Mouse (Mus musculus): ENCODE data around the gene Tmem217. TPM values are rescaled to one million over a fixed set of nuclear protein-coding genes. Genes with fewer than 3 reads are reported as not detected.

The Tmem217 gene
- polyA plus RNA-seq, 1 experiment: 0.38 TPM

DNA sequence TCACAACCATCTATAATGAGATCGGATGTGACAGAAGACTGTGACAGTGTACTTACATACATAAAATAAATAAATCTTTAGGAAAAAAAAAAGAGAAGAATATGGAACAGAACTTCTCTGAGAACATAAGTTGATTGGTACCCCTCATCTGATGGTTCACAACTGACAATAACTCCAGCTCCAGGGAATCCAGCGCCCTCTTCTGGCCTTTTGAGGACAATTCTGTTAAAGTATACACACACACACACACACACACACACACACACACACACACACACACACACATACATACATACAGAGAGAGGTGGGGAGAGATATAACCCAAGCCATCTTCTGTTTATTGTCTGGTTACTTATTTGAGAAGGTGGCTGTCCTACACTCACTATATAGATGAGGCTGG, 67.8 kb downstream of the Tmem217 start:
- no peak overlapping the region for H3K4me3 ChIP-seq (ENCODE audit: insufficient read depth, low read length)
- TF ChIP-seq POLR2A (IDR thresholded peaks at IDR 0.05; ENCODE audit: extremely low read depth, insufficient read depth, low read length) (no peak), CTCF (IDR thresholded peaks at IDR 0.05; ENCODE audit: extremely low read depth, insufficient read depth, low read length) (no peak)
- no peaks in the 10 kb centered on the region for H3K4me1 ChIP-seq (ENCODE audit: control insufficient read depth, insufficient read depth, low read length)
- H3K27ac ChIP-seq (ENCODE audit: insufficient read depth, low read length): no peak overlapping the region

- TF ChIP-seq CTCF (IDR thresholded peaks at IDR 0.05; ENCODE audit: extremely low read depth, insufficient read depth, low read length) (no peak), POLR2A (IDR thresholded peaks at IDR 0.05; ENCODE audit: extremely low read depth, insufficient read depth, low read length) (no peak)
- Histone ChIP-seq H3K4me1 (ENCODE audit: control insufficient read depth, insufficient read depth, low read length) (no peaks in the 10 kb centered on the region), H3K27ac (ENCODE audit: insufficient read depth, low read length) (no peak overlapping the region)
Measured at GRCm38 (mm10) chr17:29483282-29483681, 68.9 kb downstream of the Tmem217 start.

DNA sequence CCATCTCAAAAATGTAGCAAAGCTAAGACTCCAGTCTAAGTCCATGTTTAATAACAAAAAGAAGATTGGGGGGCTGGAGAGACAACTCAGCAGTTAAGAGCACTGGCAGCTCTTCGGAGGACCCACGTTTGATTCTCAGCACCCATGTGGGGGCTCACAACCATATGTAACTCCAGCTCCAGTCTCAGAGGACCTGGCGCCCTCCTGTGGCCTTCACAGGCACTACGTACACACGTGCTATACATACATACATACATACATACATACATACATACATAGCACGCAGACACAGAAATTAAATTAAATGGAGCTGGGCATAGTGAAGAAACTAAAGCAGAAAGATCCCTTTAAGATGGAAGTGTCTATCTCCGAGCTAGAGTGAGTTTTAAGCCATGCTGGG, 69.6 kb downstream of the Tmem217 start:
- Histone ChIP-seq H3K4me1 (ENCODE audit: control insufficient read depth, insufficient read depth, low read length) (no peaks in the 10 kb centered on the region), H3K4me3 (ENCODE audit: insufficient read depth, low read length) (no peak overlapping the region), H3K27ac (ENCODE audit: insufficient read depth, low read length) (no peak overlapping the region)
- TF ChIP-seq POLR2A (IDR thresholded peaks at IDR 0.05; ENCODE audit: extremely low read depth, insufficient read depth, low read length) (no peak), CTCF (IDR thresholded peaks at IDR 0.05; ENCODE audit: extremely low read depth, insufficient read depth, low read length) (no peak)

More at GRCm38 (mm10) chr17:29483282-29483681, 68.9 kb downstream of the Tmem217 start:
- no peak overlapping the region for H3K4me3 ChIP-seq (ENCODE audit: insufficient read depth, low read length)

DNA sequence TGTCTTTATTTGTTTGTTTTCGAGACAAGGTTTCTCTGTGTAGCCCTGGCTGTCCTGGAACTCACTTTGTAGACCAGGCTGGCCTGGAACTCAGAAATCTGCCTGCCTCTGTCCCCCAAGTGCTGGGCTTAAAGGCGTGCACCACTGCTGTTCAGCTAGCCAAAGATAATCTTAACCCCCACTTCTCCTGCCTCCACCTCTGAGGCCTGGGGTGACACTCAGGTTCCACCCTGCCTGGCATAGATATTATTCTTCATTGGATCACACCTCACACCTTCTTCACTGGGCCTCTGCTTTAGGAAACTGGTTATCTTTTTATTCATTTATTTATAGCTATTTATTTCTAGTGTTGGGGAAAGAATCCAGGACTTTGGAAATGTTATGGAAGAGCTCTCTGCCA, 71.9 kb downstream of the Tmem217 start:
- Histone ChIP-seq H3K4me1 (ENCODE audit: control insufficient read depth, insufficient read depth, low read length) (no peaks in the 10 kb centered on the region), H3K27ac (ENCODE audit: insufficient read depth, low read length) (no peak overlapping the region), H3K4me3 (ENCODE audit: insufficient read depth, low read length) (no peak overlapping the region)
- no peak for TF ChIP-seq POLR2A (IDR thresholded peaks at IDR 0.05; ENCODE audit: extremely low read depth, insufficient read depth, low read length)
- no peak for TF ChIP-seq CTCF (IDR thresholded peaks at IDR 0.05; ENCODE audit: extremely low read depth, insufficient read depth, low read length)

GRCm38 (mm10) chr17:29478271-29478670, 73.9 kb downstream of the Tmem217 start:
- TF ChIP-seq CTCF (IDR thresholded peaks at IDR 0.05; ENCODE audit: extremely low read depth, insufficient read depth, low read length) (no peak), POLR2A (IDR thresholded peaks at IDR 0.05; ENCODE audit: extremely low read depth, insufficient read depth, low read length) (no peak)
- no peaks in the 10 kb centered on the region for H3K4me1 ChIP-seq (ENCODE audit: control insufficient read depth, insufficient read depth, low read length)
- no peak overlapping the region for H3K27ac ChIP-seq (ENCODE audit: insufficient read depth, low read length)
- no peak overlapping the region for H3K4me3 ChIP-seq (ENCODE audit: insufficient read depth, low read length)

DNA sequence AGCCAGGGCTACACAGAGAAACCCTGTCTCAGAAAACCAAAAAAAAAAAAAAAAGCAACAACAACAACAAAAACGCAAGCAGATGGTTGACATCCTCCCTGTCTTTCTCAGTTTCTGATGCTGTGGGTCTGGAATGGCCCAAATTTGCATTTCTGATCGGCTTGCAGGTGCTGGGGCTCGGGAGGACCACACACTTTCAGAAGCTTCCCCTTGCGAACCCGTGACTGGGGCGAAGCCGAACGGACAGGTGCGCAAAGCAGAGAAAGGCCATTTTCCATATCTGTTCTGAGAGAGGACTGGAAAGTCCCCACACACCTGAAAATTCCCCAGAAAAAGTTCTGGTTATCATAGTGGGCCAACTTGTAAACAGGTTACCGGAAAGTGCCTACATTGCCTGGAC, 74.8 kb downstream of the Tmem217 start:
- Histone ChIP-seq H3K27ac (ENCODE audit: insufficient read depth, low read length) (no peak overlapping the region), H3K4me1 (ENCODE audit: control insufficient read depth, insufficient read depth, low read length) (no peaks in the 10 kb centered on the region), H3K4me3 (ENCODE audit: insufficient read depth, low read length) (no peak overlapping the region)
- no peak for TF ChIP-seq POLR2A (IDR thresholded peaks at IDR 0.05; ENCODE audit: extremely low read depth, insufficient read depth, low read length)

GRCm38 (mm10) chr17:29476461-29476860, 75.7 kb downstream of the Tmem217 start:
- Histone ChIP-seq H3K4me3 (ENCODE audit: insufficient read depth, low read length) (no peak overlapping the region), H3K27ac (ENCODE audit: insufficient read depth, low read length) (no peak overlapping the region)
- TF ChIP-seq POLR2A (IDR thresholded peaks at IDR 0.05; ENCODE audit: extremely low read depth, insufficient read depth, low read length) (no peak), CTCF (IDR thresholded peaks at IDR 0.05; ENCODE audit: extremely low read depth, insufficient read depth, low read length) (no peak)

More at GRCm38 (mm10) chr17:29476461-29476860, 75.7 kb downstream of the Tmem217 start:
- no peaks in the 10 kb centered on the region for H3K4me1 ChIP-seq (ENCODE audit: control insufficient read depth, insufficient read depth, low read length)

Other genes with a start within 250 kb of the Tmem217 start
- gene Pi16, start 234.7 kb downstream of the Tmem217 start, polyA plus RNA-seq (2012; rRNA removed): 0.36 and 0.67 TPM in 2 replicates
- 586 and 591 TPM in 2 replicates for gene Mtch1, start 204.5 kb downstream of the Tmem217 start, polyA plus RNA-seq (2012; rRNA removed)
- gene Fgd2, start 191.5 kb downstream of the Tmem217 start, polyA plus RNA-seq (2012; rRNA removed): 16.8 and 17.0 TPM in 2 replicates
- 3.5 and 3.8 TPM in 2 replicates for gene Pim1, start 61.6 kb downstream of the Tmem217 start, polyA plus RNA-seq (2012; rRNA removed)
- not detected in 2 replicates for gene Gm17657, start 2.7 kb downstream of the Tmem217 start, polyA plus RNA-seq (2012; rRNA removed)
- 36.5 and 39.5 TPM in 2 replicates for gene Tbc1d22b, start 2.6 kb downstream of the Tmem217 start, polyA plus RNA-seq (2012; rRNA removed)
- gene Rnf8, start 62.4 kb upstream of the Tmem217 start, polyA plus RNA-seq (2012; rRNA removed): 60.3 and 63.3 TPM in 2 replicates
- gene Gm28043, start 62.5 kb upstream of the Tmem217 start, polyA plus RNA-seq (2012; rRNA removed): 3.0 and 3.3 TPM in 2 replicates
- 77.9 and 87.5 TPM in 2 replicates for gene Cmtr1, start 108.2 kb upstream of the Tmem217 start, polyA plus RNA-seq (2012; rRNA removed)
- gene Ccdc167, start 164.7 kb upstream of the Tmem217 start, polyA plus RNA-seq (2012; rRNA removed): 12.4 and 14.7 TPM in 2 replicates

Measured in cortical plate, adult 2 months (tissue).